Mouse (Mus musculus) embryonic fibroblast, embryonic 13.5 days (primary cell): ENCODE results near the gene Tnfrsf13b.

ENCODE experiments used
- CTCF ChIP-seq: IDR thresholded peaks from 2 replicates; pipeline ENCODE4 v1.5.1; 2011; ENCODE audit warnings: mild to moderate bottlenecking, control low read depth, low read length, moderate library complexity, borderline replicate concordance; ENCODE audit not compliant: insufficient read depth
- POLR2A ChIP-seq: IDR thresholded peaks from 2 replicates; pipeline ENCODE4 v1.6.1; 2011; ENCODE audit warnings: low read depth, mild to moderate bottlenecking, control low read depth, low read length, moderate library complexity

DNA sequence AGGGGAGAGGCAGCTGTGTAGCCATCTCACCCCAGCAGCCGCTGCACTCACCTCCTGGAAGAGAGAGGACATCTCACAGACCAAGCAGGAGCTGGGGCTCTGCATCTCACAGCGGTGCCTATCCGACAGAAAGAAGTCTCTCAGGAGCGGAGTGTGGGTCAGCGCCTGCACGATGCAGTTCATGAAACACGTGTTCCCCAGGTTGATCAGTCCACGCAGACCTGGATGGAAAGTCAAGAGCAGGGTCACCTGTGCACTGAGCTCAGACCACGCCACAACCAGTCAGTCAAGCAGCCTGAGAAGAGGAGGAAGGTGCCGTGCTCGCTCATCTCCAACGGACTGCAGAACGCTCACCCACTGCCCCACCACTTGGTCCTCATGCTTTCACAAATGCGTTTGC lies 36.2 kb downstream of the Tnfrsf13b start:
- TF ChIP-seq CTCF (no peak), POLR2A (no peak)
